Mouse (Mus musculus): Measurements from ENCODE around the gene Satb2.

Satb2 gene

GRCm38 (mm10) chr1:56972950-56973592 is 5.4 kb downstream of the Satb2 start:
- DNase-seq, result peak; percentile 95 to 97

GRCm38 (mm10) chr1:56972251-56972949 is 6.0 kb downstream of the Satb2 start:
- DNase-seq, result peak; percentile 48 to 77

- no peak for DNase-seq
Measured at GRCm38 (mm10) chr1:56971942-56972250, 6.6 kb downstream of the Satb2 start.

- peak in 1 of 2 experiments; percentile 52 for DNase-seq
Measured at GRCm38 (mm10) chr1:56971441-56971861, 7.0 kb downstream of the Satb2 start.

GRCm38 (mm10) chr1:56970740-56971141 is 7.7 kb downstream of the Satb2 start:
- peak in 1 of 2 experiments; percentile 24 for DNase-seq

- DNase-seq, result peak; percentile 54 to 82
Measured at GRCm38 (mm10) chr1:56969364-56970360, 8.8 kb downstream of the Satb2 start.

- DNase-seq, result no peak
Measured at GRCm38 (mm10) chr1:56965879-56966579, 12.4 kb downstream of the Satb2 start.

- no peak for DNase-seq
Measured at GRCm38 (mm10) chr1:56964493-56964892, 14.0 kb downstream of the Satb2 start.

- DNase-seq, result no peak
Measured at GRCm38 (mm10) chr1:56963291-56963690, 15.2 kb downstream of the Satb2 start.

- no peak for DNase-seq
Measured at GRCm38 (mm10) chr1:56958996-56959395, 19.5 kb downstream of the Satb2 start.

GRCm38 (mm10) chr1:56957942-56958341 is 20.5 kb downstream of the Satb2 start:
- no peak for DNase-seq

GRCm38 (mm10) chr1:56956811-56957210 is 21.6 kb downstream of the Satb2 start:
- DNase-seq, result no peak

GRCm38 (mm10) chr1:56955739-56956085 is 22.7 kb downstream of the Satb2 start:
- no peak for DNase-seq

GRCm38 (mm10) chr1:56955055-56955738 is 23.3 kb downstream of the Satb2 start:
- DNase-seq, result no peak

GRCm38 (mm10) chr1:56953538-56953937 is 24.9 kb downstream of the Satb2 start:
- DNase-seq, result no peak

GRCm38 (mm10) chr1:56951980-56952379 is 26.5 kb downstream of the Satb2 start:
- no peak for DNase-seq

GRCm38 (mm10) chr1:56951525-56951924 is 26.9 kb downstream of the Satb2 start:
- DNase-seq, result no peak

GRCm38 (mm10) chr1:56939432-56939831 is 39.0 kb downstream of the Satb2 start:
- no peak for DNase-seq

- DNase-seq, result no peak
Measured at GRCm38 (mm10) chr1:56938432-56938831, 40.0 kb downstream of the Satb2 start.

GRCm38 (mm10) chr1:56936554-56936953 is 41.9 kb downstream of the Satb2 start:
- DNase-seq, result no peak

- no peak for DNase-seq
Measured at GRCm38 (mm10) chr1:56933821-56934220, 44.6 kb downstream of the Satb2 start.

GRCm38 (mm10) chr1:56930096-56930495 is 48.4 kb downstream of the Satb2 start:
- no peak for DNase-seq

Data from kidney, postnatal 25 days (tissue).